Mouse (Mus musculus) neural tube, embryonic 12.5 days (tissue): ENCODE results near the gene Sdad1. TPM values are rescaled to one million over a fixed set of nuclear protein-coding genes. Genes with fewer than 3 reads are reported as not detected.

Experiments used
- ATAC-seq: fragments of 200-750 bp; cut with Nextera tagmentation; 2 replicates; pipeline ENCODE4 v1.8.0; 2017; ENCODE audit warnings: low read depth, mild to moderate bottlenecking, moderate TSS enrichment, moderate library complexity; ENCODE audit not compliant: low FRiP score
- H3K27ac ChIP-seq: fragments of 300-500 bp; sonication (generic); 2 replicates; pipeline ENCODE4 v1.5.1; 2016
- H3K27me3 ChIP-seq: fragments of 300-500 bp; sonication (generic); replicated peaks from 2 replicates; pipeline ENCODE4 v1.6.1; 2016; ENCODE audit warnings: mild to moderate bottlenecking
- H3K36me3 ChIP-seq: fragments of 300-500 bp; sonication (generic); 2 replicates; pipeline ENCODE4 v1.6.1; 2016; ENCODE audit warnings: mild to moderate bottlenecking
- H3K4me1 ChIP-seq: fragments of 300-500 bp; sonication (generic); 2 replicates; pipeline ENCODE4 v1.6.1; 2016
- H3K4me2 ChIP-seq: fragments of 300-500 bp; sonication (generic); replicated peaks from 2 replicates; pipeline ENCODE4 v1.6.1; 2016; ENCODE audit warnings: mild to moderate bottlenecking
- H3K4me3 ChIP-seq: fragments of 300-500 bp; sonication (generic); 2 replicates; pipeline ENCODE4 v1.5.1; 2016
- H3K9ac ChIP-seq: fragments of 300-500 bp; sonication (generic); 2 replicates; pipeline ENCODE4 v1.6.1; 2016; ENCODE audit warnings: mild to moderate bottlenecking
- H3K9me3 ChIP-seq: fragments of 300-500 bp; sonication (generic); 2 replicates; pipeline ENCODE4 v1.6.1; 2016; ENCODE audit warnings: mild to moderate bottlenecking
- WGBS: fragments of 180-500 bp; shearing (Covaris S2); methylation state at CpG from one replicate; pipeline ENCODE4 v1.1.7; 2016; 5-methylcytosine and 5-hydroxymethylcytosine counted together
- polyA plus RNA-seq: library from polyadenylated mRNA; unstranded; fragments of >200 nt; fragmentation: Nextera tagmentation; extraction: Ambion mirVana; gene quantifications from 2 replicates; pipeline ENCODE4 v1.2.1, GENCODE M21; 2016

The Sdad1 gene
- polyA plus RNA-seq, 1 experiment from 2014 or later: 33.6 TPM

DNA sequence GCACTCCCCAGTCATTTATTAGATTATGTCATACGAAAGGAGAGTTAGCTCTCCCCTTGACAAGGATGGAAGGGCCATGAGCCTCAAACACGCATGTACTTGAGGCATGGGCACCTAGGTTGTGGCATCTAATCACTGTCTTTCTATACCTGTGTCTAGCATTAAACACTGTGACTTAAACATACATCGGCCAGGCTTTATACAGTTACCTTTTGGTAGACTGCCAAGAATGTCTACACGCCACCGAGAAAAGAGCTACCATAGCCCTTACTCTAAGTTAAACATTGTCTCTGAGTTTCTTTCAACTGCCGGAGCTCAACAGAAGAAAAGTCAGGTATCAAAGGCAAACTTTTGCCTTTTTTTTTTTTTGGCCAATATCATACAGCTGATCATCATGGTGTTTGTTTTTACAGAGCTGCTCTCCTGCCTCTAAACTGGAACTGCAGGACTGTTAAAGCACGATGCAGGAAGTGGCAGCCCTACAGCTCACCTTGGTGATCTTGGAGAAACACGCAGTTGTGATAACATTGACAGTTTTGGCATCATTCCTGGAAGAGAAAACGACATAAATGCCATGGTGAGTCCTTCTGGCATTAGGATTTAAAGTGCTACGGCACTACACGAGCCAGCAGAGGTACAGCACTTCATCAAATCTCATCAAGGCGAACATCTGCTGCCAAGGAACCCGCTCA is 8.0 kb downstream of the Sdad1 start:
- no peaks in the 10 kb centered on the region for H3K27me3 ChIP-seq
- H3K36me3 ChIP-seq: peaks cover 77% of the 10 kb centered on the region
- no peak overlapping the region for H3K27ac ChIP-seq
- H3K9ac ChIP-seq: no peak overlapping the region
- H3K9me3 ChIP-seq: no peaks in the 10 kb centered on the region
- H3K4me2 ChIP-seq: no peak overlapping the region
- H3K4me1 ChIP-seq: no peaks in the 10 kb centered on the region
- H3K4me3 ChIP-seq: no peak overlapping the region
- 93% methylated on average over 13 of the region's 13 CpGs for WGBS
- ATAC-seq: no peak

DNA sequence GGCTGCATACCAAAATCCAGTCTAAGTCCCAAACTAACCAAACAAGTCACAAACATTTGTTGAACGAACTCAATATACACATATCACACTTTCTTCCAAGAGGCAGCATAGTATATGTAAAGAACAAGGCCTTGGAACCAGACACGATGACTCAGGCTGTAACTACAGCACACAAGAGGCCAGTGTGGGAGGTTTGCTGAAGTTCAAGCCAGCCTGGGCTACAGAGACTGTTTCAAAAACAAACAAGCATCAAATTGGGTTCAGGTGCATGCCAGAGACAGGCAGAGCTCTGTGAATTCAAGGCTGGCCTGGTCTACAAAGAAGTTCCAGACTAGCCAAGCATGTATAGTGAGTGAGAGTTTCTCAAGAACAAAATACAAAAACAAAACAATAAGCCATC is 15.8 kb downstream of the Sdad1 start:
- no peak overlapping the region for H3K4me2 ChIP-seq
- 92% methylated on average over 2 of the region's 2 CpGs for WGBS
- no peak overlapping the region for H3K9ac ChIP-seq
- ATAC-seq: no peak
- H3K9me3 ChIP-seq: no peaks in the 10 kb centered on the region
- H3K4me1 ChIP-seq: no peaks in the 10 kb centered on the region
- no peak overlapping the region for H3K4me3 ChIP-seq
- H3K27me3 ChIP-seq: no peaks in the 10 kb centered on the region
- no peak overlapping the region for H3K27ac ChIP-seq
- H3K36me3 ChIP-seq: peaks cover 87% of the 10 kb centered on the region

GRCm38 (mm10) chr5:92291652-92292414 is 18.4 kb downstream of the Sdad1 start:
- Histone ChIP-seq H3K27ac (no peak overlapping the region), H3K4me2 (no peak overlapping the region), H3K9ac (no peak overlapping the region), H3K36me3 (peaks cover 85% of the 10 kb centered on the region), H3K27me3 (no peaks in the 10 kb centered on the region), H3K9me3 (no peaks in the 10 kb centered on the region), H3K4me1 (no peaks in the 10 kb centered on the region), H3K4me3 (no peak overlapping the region)
- no peak for ATAC-seq
- WGBS: 93% methylated on average over 6 of the region's 6 CpGs

- WGBS: 92% methylated on average over 6 of the region's 6 CpGs
- peaks cover 69% of the 10 kb centered on the region for H3K36me3 ChIP-seq
Measured at GRCm38 (mm10) chr5:92287840-92288239, 22.4 kb downstream of the Sdad1 start.

DNA sequence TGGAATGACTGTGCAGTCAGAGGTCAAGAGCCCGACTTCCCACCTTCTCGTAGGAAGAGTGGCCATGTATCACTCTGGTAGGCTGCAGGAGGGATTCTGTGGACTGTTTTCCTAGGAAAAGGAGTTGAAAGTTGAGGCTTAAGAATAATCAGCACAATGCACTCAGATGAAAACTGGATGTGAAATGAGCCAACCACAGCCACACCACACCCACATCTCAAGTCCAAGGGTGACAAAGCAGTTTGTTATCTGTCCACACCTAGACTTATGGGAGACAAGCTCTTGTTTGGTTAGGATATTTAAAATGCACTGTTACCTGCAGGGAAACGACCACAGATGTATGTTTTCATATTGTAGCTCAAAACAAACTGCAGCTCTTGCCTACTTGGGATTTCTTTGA is 27.2 kb downstream of the Sdad1 start:
- H3K4me1 ChIP-seq: no peaks in the 10 kb centered on the region
- no peak for ATAC-seq
- peaks cover 26% of the 10 kb centered on the region for H3K36me3 ChIP-seq
- H3K9ac ChIP-seq: no peak overlapping the region
- WGBS: 63% methylated on average over 3 of the region's 3 CpGs
- no peak overlapping the region for H3K4me3 ChIP-seq
- H3K27me3 ChIP-seq: no peaks in the 10 kb centered on the region
- H3K4me2 ChIP-seq: no peak overlapping the region
- H3K27ac ChIP-seq: no peak overlapping the region
- no peaks in the 10 kb centered on the region for H3K9me3 ChIP-seq

More at GRCm38 (mm10) chr5:92287840-92288239, 22.4 kb downstream of the Sdad1 start:
- Histone ChIP-seq H3K27me3 (no peaks in the 10 kb centered on the region), H3K9me3 (no peaks in the 10 kb centered on the region), H3K9ac (no peak overlapping the region), H3K27ac (no peak overlapping the region), H3K4me2 (no peak overlapping the region), H3K4me1 (no peaks in the 10 kb centered on the region), H3K4me3 (no peak overlapping the region)
- no peak for ATAC-seq

GRCm38 (mm10) chr5:92282571-92282970 is 27.7 kb downstream of the Sdad1 start:
- Histone ChIP-seq H3K27ac (no peak overlapping the region), H3K9me3 (no peaks in the 10 kb centered on the region), H3K9ac (no peak overlapping the region), H3K4me1 (no peaks in the 10 kb centered on the region), H3K36me3 (peaks cover 21% of the 10 kb centered on the region), H3K27me3 (no peaks in the 10 kb centered on the region), H3K4me2 (no peak overlapping the region), H3K4me3 (no peak overlapping the region)
- no peak for ATAC-seq
- 86% methylated on average over 4 of the region's 4 CpGs for WGBS

GRCm38 (mm10) chr5:92278942-92279537 is 31.2 kb downstream of the Sdad1 start:
- WGBS: 87% methylated on average over 10 of the region's 10 CpGs
- Histone ChIP-seq H3K27me3 (no peaks in the 10 kb centered on the region), H3K4me2 (peak overlapping the region; percentile 91; the same call in 1 of the 2 replicates), H3K36me3 (no peaks in the 10 kb centered on the region), H3K27ac (no peak overlapping the region), H3K4me3 (no peak overlapping the region), H3K9me3 (no peaks in the 10 kb centered on the region), H3K4me1 (no peaks in the 10 kb centered on the region), H3K9ac (no peak overlapping the region)
- ATAC-seq: no peak

GRCm38 (mm10) chr5:92277437-92278394 is 32.6 kb downstream of the Sdad1 start, which contains the start of gene Naaa:
Gene Naaa, minus strand, starts transcription at chr5:92278170.
- H3K4me1 ChIP-seq: no peaks in the 10 kb centered on the region
- peak within 1 kb of the TSS; percentile 59 for H3K9ac ChIP-seq
- H3K36me3 ChIP-seq: no peaks in the 10 kb centered on the region
- peak; percentile 92 for ATAC-seq
- H3K4me3 ChIP-seq: peak within 1 kb of the TSS; percentile 68
- no peaks in the 10 kb centered on the region for H3K9me3 ChIP-seq
- H3K27me3 ChIP-seq: no peaks in the 10 kb centered on the region
- WGBS: 3% methylated on average over 54 of the region's 54 CpGs
- H3K27ac ChIP-seq: no peak within 1 kb of the TSS
- H3K4me2 ChIP-seq: peak within 1 kb of the TSS; percentile 91

DNA sequence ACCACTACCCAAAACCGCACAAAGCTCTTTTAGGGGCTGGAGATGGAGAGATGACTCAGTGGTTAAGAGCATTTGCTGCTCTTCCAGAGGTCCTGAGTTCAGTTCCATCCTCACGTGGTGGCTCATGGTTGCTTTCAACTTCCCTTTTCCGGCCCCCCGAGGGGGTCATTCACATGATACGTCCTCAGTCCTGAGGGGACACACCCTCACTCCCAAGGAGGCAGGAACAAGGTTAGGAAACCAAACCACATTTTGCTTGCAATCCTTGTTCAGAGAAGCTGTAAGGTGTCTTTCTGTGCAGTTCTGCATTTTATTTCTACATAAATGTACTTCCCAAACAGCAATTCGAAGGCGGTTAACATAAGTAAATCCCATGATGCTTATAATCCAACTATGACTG is 39.8 kb downstream of the Sdad1 start:
- Histone ChIP-seq H3K4me2 (no peak overlapping the region), H3K27ac (no peak overlapping the region)
- 86% methylated on average over 7 of the region's 7 CpGs for WGBS

GRCm38 (mm10) chr5:92263761-92264359 is 46.4 kb downstream of the Sdad1 start:
- Histone ChIP-seq H3K9ac (no peak overlapping the region), H3K9me3 (no peaks in the 10 kb centered on the region), H3K27me3 (no peaks in the 10 kb centered on the region), H3K36me3 (no peaks in the 10 kb centered on the region), H3K4me3 (no peak overlapping the region), H3K27ac (no peak overlapping the region), H3K4me1 (peaks cover 5% of the 10 kb centered on the region), H3K4me2 (no peak overlapping the region)
- 26% methylated on average over 4 of the region's 4 CpGs for WGBS
- peak; percentile 90 for ATAC-seq

More for the DNA sequence above, 39.8 kb downstream of the Sdad1 start:
- no peaks in the 10 kb centered on the region for H3K4me1 ChIP-seq
- no peaks in the 10 kb centered on the region for H3K36me3 ChIP-seq
- no peak overlapping the region for H3K4me3 ChIP-seq
- H3K27me3 ChIP-seq: no peaks in the 10 kb centered on the region
- no peaks in the 10 kb centered on the region for H3K9me3 ChIP-seq
- no peak overlapping the region for H3K9ac ChIP-seq
- ATAC-seq: no peak

DNA sequence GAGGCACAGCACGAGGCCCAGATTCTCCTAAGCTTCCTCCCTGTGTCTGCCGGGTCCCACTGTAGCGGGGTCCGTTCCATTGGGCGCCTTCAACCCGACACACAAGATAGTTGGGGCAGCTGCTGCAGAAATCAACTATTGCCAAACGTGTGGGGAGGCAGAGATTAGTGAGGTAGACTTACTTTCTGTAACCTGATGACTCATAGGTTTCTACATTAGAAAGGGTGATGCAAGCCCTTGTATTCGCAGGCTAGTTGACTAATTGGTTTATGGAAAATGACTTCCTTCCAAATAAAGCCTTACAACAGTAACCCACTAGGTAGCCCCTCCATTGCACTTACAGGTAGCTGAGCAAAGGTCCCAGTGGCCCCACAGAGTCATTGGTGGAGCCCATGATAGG is 47.6 kb downstream of the Sdad1 start:
- peaks cover 5% of the 10 kb centered on the region for H3K4me1 ChIP-seq

More for the DNA sequence above, 47.6 kb downstream of the Sdad1 start:
- 92% methylated on average over 8 of the region's 8 CpGs for WGBS
- H3K9me3 ChIP-seq: no peaks in the 10 kb centered on the region
- no peak overlapping the region for H3K9ac ChIP-seq
- ATAC-seq: no peak
- H3K27me3 ChIP-seq: no peaks in the 10 kb centered on the region
- no peak overlapping the region for H3K4me2 ChIP-seq
- no peak overlapping the region for H3K27ac ChIP-seq
- no peaks in the 10 kb centered on the region for H3K36me3 ChIP-seq
- H3K4me3 ChIP-seq: no peak overlapping the region
